Mouse (Mus musculus): ENCODE measurements around the gene Ccdc127.

DNA sequence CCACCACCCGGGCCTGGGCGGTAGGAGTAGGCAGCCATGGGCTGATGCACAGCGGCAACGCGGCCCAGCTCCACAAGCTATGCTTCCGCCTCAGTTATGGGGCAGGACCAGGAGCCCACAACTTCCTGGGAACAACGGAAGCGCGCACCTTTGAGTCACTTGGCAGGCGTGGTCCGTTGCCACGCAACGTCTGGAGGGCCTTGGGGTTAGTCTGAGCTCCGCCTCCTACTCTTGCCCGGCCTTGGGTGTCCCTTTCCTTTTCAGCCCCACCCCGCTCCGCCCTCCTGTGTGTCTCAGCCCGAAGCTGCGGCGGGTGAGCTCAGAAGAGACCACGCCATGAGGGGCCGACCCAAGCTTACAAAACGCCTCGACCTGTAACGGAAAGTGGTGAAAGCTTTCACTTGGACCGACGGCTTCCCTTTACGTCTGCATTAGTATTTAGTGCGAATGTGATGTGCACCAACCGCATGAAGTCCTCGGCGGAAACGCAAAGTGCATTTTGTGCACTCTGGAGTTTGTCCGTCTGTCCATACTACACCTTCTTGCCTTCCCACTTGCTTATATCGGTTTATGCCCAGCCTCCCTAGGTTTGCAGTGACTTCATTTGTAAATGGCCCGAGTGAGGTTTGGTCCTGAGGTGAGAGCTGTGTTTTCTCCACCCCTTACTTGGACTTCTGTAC is 32.8 kb upstream of the Ccdc127 start, which contains the start of gene Pdcd6:
- TF ChIP-seq CTCF (IDR thresholded peaks at IDR 0.05; ENCODE audit: borderline replicate concordance, control insufficient read depth, extremely low read depth, insufficient read depth, low read length, poor library complexity) (0 out of 2 replicates have a peak, but pooled peaks have one; percentile 43), POLR2A (IDR thresholded peaks at IDR 0.05; ENCODE audit: control insufficient read depth, extremely low read depth, insufficient read depth, low read length, poor library complexity) (peak; percentile 53; the same call in 1 of the 2 replicates)
